Mouse (Mus musculus): ENCODE results near the gene Arhgap44. TPM values are rescaled to one million over a fixed set of nuclear protein-coding genes. Genes with fewer than 3 reads are reported as not detected.
A peak's percentile ranks its signal among the peaks of the same experiment; 100 is the strongest.

Gene Arhgap44
- polyA plus RNA-seq, 1 experiment = 1.1 TPM

GRCm38 (mm10) chr11:65198026-65198425 is 35.3 kb upstream of the Arhgap44 start:
- no peak for TF ChIP-seq POLR2A (IDR thresholded peaks at IDR 0.05; ENCODE audit: low read depth, low read length)
- no peak for TF ChIP-seq CTCF (IDR thresholded peaks at IDR 0.05; ENCODE audit: extremely low read depth, insufficient read length, insufficient replicate concordance, low read depth, low read length)
- H3K4me1 ChIP-seq (ENCODE audit: control insufficient read depth, insufficient read depth, insufficient read length, low read length) = no peaks in the 10 kb centered on the region
- no peak overlapping the region for H3K4me3 ChIP-seq (ENCODE audit: low read depth, low read length)
- no peak overlapping the region for H3K27ac ChIP-seq (ENCODE audit: insufficient read depth, low read depth, low read length)
- no peaks in the 10 kb centered on the region for H3K36me3 ChIP-seq (ENCODE audit: control insufficient read depth, insufficient read depth, low read length)
- H3K27me3 ChIP-seq (ENCODE audit: control insufficient read depth, insufficient read depth, low read length) = no peaks in the 10 kb centered on the region
- WGBS = 63% methylated on average over 3 of the region's 3 CpGs

- TF ChIP-seq POLR2A (IDR thresholded peaks at IDR 0.05; ENCODE audit: low read depth, low read length) (no peak), CTCF (IDR thresholded peaks at IDR 0.05; ENCODE audit: extremely low read depth, insufficient read length, insufficient replicate concordance, low read depth, low read length) (peak; percentile 54; the same call in 1 of the 2 replicates)
- Histone ChIP-seq H3K36me3 (ENCODE audit: control insufficient read depth, insufficient read depth, low read length) (no peaks in the 10 kb centered on the region), H3K27ac (ENCODE audit: insufficient read depth, low read depth, low read length) (no peak overlapping the region), H3K4me3 (ENCODE audit: low read depth, low read length) (no peak overlapping the region), H3K4me1 (ENCODE audit: control insufficient read depth, insufficient read depth, insufficient read length, low read length) (no peaks in the 10 kb centered on the region), H3K27me3 (ENCODE audit: control insufficient read depth, insufficient read depth, low read length) (no peaks in the 10 kb centered on the region)
- 4% methylated on average over 3 of the region's 3 CpGs for WGBS
Measured at GRCm38 (mm10) chr11:65197280-65197679, 34.5 kb upstream of the Arhgap44 start.

- TF ChIP-seq POLR2A (IDR thresholded peaks at IDR 0.05; ENCODE audit: low read depth, low read length) (no peak), CTCF (IDR thresholded peaks at IDR 0.05; ENCODE audit: extremely low read depth, insufficient read length, insufficient replicate concordance, low read depth, low read length) (no peak)
- Histone ChIP-seq H3K36me3 (ENCODE audit: control insufficient read depth, insufficient read depth, low read length) (no peaks in the 10 kb centered on the region), H3K27ac (ENCODE audit: insufficient read depth, low read depth, low read length) (no peak overlapping the region), H3K4me3 (ENCODE audit: low read depth, low read length) (no peak overlapping the region), H3K27me3 (ENCODE audit: control insufficient read depth, insufficient read depth, low read length) (no peaks in the 10 kb centered on the region), H3K4me1 (ENCODE audit: control insufficient read depth, insufficient read depth, insufficient read length, low read length) (no peaks in the 10 kb centered on the region)
- WGBS = 75% methylated on average over 12 of the region's 12 CpGs
Measured at GRCm38 (mm10) chr11:65186974-65187373, 24.2 kb upstream of the Arhgap44 start.

- TF ChIP-seq POLR2A (IDR thresholded peaks at IDR 0.05; ENCODE audit: low read depth, low read length) = no peak
- no peak for TF ChIP-seq CTCF (IDR thresholded peaks at IDR 0.05; ENCODE audit: extremely low read depth, insufficient read length, insufficient replicate concordance, low read depth, low read length)
- WGBS = 89% methylated on average over 1 of the region's 1 CpGs
- Histone ChIP-seq H3K27ac (ENCODE audit: insufficient read depth, low read depth, low read length) (no peak overlapping the region), H3K4me3 (ENCODE audit: low read depth, low read length) (no peak overlapping the region), H3K27me3 (ENCODE audit: control insufficient read depth, insufficient read depth, low read length) (no peaks in the 10 kb centered on the region), H3K36me3 (ENCODE audit: control insufficient read depth, insufficient read depth, low read length) (no peaks in the 10 kb centered on the region), H3K4me1 (ENCODE audit: control insufficient read depth, insufficient read depth, insufficient read length, low read length) (no peaks in the 10 kb centered on the region)
Measured at GRCm38 (mm10) chr11:65185114-65185513, 22.4 kb upstream of the Arhgap44 start.

GRCm38 (mm10) chr11:65170121-65170750 is 7.5 kb upstream of the Arhgap44 start:
- TF ChIP-seq CTCF (IDR thresholded peaks at IDR 0.05; ENCODE audit: extremely low read depth, insufficient read length, insufficient replicate concordance, low read depth, low read length) (no peak), POLR2A (IDR thresholded peaks at IDR 0.05; ENCODE audit: low read depth, low read length) (no peak)
- H3K36me3 ChIP-seq (ENCODE audit: control insufficient read depth, insufficient read depth, low read length) = no peaks in the 10 kb centered on the region
- H3K4me1 ChIP-seq (ENCODE audit: control insufficient read depth, insufficient read depth, insufficient read length, low read length) = no peaks in the 10 kb centered on the region
- WGBS = 70% methylated on average over 4 of the region's 4 CpGs
- H3K27ac ChIP-seq (ENCODE audit: insufficient read depth, low read depth, low read length) = no peak overlapping the region
- H3K4me3 ChIP-seq (ENCODE audit: low read depth, low read length) = no peak overlapping the region
- H3K27me3 ChIP-seq (ENCODE audit: control insufficient read depth, insufficient read depth, low read length) = no peaks in the 10 kb centered on the region

- Histone ChIP-seq H3K27me3 (ENCODE audit: control insufficient read depth, insufficient read depth, low read length) (no peaks in the 10 kb centered on the region), H3K36me3 (ENCODE audit: control insufficient read depth, insufficient read depth, low read length) (no peaks in the 10 kb centered on the region), H3K4me1 (ENCODE audit: control insufficient read depth, insufficient read depth, insufficient read length, low read length) (no peaks in the 10 kb centered on the region), H3K27ac (ENCODE audit: insufficient read depth, low read depth, low read length) (no peak overlapping the region), H3K4me3 (ENCODE audit: low read depth, low read length) (peak overlapping the region; percentile 68)
- WGBS = 4% methylated on average over 49 of the region's 49 CpGs
- no peak for TF ChIP-seq POLR2A (IDR thresholded peaks at IDR 0.05; ENCODE audit: low read depth, low read length)
- no peak for TF ChIP-seq CTCF (IDR thresholded peaks at IDR 0.05; ENCODE audit: extremely low read depth, insufficient read length, insufficient replicate concordance, low read depth, low read length)
Measured at GRCm38 (mm10) chr11:65161881-65162766, 637 bp downstream of the Arhgap44 start.
